Mouse (Mus musculus) cerebral cortex, adult 2 months (tissue): ENCODE results near the gene Pex11a.

Source experiments
- WGBS: fragments of 180-500 bp; shearing (Covaris S2); methylation state at CpG from one replicate; pipeline ENCODE4 v1.1.7; 2018; 5-methylcytosine and 5-hydroxymethylcytosine counted together

The Pex11a gene

GRCm38 (mm10) chr7:79736511-79736910 is 6.4 kb downstream of the Pex11a start:
- WGBS = 94% methylated on average over 14 of the region's 14 CpGs

DNA sequence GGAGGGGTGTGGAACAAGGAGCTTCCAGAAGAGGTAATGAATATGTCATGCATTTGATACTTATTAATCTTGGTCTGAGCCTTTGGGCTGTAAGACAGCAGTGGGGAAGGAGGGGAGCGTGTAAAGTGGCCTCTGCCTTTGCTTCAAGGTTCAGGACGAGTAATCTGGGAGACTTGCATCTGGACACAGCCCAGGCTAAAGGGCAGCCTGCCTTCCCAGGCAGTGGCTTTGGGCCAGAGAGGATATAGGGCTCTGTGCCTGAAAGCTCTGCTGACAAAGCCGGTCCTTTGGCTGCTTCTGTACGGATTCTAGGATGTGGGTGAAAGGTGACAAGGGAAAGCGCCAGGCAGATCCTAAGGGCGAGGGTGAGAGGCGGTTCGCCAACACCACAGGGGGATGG is 8.4 kb downstream of the Pex11a start:
- 64% methylated on average over 8 of the region's 8 CpGs for WGBS

GRCm38 (mm10) chr7:79732622-79733021 is 10.3 kb downstream of the Pex11a start, which contains the start of gene Plin1:
Gene Plin1, minus strand, starts transcription at chr7:79732903.
- 88% methylated on average over 4 of the region's 4 CpGs for WGBS

- 80% methylated on average over 13 of the region's 13 CpGs for whole genome bisulfite sequencing
Measured at GRCm38 (mm10) chr7:79731438-79731837, 11.5 kb downstream of the Pex11a start.

GRCm38 (mm10) chr7:79729743-79730370 is 13.1 kb downstream of the Pex11a start:
- 65% methylated on average over 11 of the region's 11 CpGs for WGBS

DNA sequence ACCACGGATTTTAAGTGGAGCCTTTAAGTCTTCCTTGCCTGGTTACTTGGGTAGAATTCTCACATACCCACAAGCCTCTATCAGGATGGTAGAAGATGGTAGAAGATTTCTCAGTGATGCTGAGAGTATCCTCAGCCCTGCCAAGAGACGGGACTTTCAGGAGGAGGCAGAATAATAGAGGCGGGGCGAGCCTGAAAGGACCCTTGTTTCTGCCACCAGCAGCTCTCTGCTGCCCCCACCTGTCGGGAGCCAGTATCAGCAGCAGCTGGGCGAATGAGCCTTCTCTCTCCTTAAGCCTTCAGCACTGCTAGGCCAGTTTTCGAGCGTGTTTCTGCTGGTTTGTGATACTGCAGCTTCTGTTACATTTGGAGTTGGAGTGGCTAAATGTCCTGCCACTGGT is 13.8 kb downstream of the Pex11a start:
- WGBS = 8% methylated on average over 8 of the region's 8 CpGs

GRCm38 (mm10) chr7:79728219-79728618 is 14.7 kb downstream of the Pex11a start:
- 40% methylated on average over 6 of the region's 6 CpGs for WGBS

DNA sequence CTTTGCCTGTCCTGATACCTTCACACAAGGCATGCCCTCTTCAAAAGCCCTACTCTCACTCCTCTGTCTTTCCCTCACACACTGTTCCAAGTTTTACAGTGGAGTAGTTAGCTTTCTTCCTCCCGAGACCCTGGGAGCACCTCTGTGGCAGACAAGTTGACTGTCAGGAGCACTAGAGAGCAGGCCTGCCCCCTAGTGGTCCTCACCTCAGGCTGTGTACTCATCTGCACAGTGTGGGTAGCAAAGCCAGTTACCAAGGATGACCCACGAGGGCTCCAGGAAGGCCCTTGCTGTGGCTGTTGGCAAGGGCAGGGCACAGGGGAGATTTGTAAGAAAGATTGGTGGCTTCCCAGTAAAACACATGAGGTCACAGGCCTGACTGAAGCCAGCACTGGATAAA is 15.8 kb downstream of the Pex11a start:
- WGBS = 31% methylated on average over 2 of the region's 2 CpGs

- 1% methylated on average over 48 of the region's 48 CpGs for WGBS
Measured at GRCm38 (mm10) chr7:79721386-79721977, 21.4 kb downstream of the Pex11a start.

- 2% methylated on average over 52 of the region's 55 CpGs for WGBS
Measured at GRCm38 (mm10) chr7:79715187-79715981, 27.5 kb downstream of the Pex11a start, which contains the start of gene Kif7. Gene Kif7, minus strand, starts transcription at chr7:79715720.

GRCm38 (mm10) chr7:79710831-79711230 is 32.1 kb downstream of the Pex11a start:
- WGBS = 65% methylated on average over 17 of the region's 17 CpGs

DNA sequence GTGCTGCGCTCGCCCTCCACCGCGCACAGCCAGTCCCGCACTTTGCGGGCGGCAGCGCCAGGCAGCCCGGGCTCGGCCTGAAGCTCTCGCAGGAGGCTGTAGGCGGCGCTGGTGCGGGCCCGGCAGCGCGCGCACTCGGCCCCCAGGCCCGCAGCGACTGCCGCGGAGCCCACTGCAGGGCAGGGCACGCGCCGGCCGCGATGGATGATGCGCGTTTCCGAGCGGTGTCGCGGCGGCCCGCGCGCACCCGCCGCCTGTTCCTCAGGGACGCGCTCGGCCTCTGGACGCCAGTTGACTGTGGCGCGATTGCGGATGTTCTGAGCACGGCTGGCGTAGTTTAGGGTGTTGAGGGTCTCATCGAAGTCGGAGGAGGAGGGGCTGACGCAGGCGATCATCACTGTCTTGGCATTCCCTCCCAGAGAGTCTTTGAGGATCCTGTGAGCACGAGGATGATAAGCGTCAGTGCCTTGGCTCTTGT is 32.8 kb downstream of the Pex11a start:
- 4% methylated on average over 55 of the region's 55 CpGs for WGBS

GRCm38 (mm10) chr7:79705210-79705609 is 37.7 kb downstream of the Pex11a start:
- 91% methylated on average over 5 of the region's 5 CpGs for WGBS

GRCm38 (mm10) chr7:79702755-79703154 is 40.2 kb downstream of the Pex11a start:
- 77% methylated on average over 16 of the region's 16 CpGs for WGBS

- WGBS = 91% methylated on average over 8 of the region's 8 CpGs
Measured at GRCm38 (mm10) chr7:79696495-79696894, 46.4 kb downstream of the Pex11a start.
